Comparison of ENCODE assay signal across 19 mouse cellular contexts in genomic region chr13:86422646-86423045, GRCm38 (mm10).
DNase-seq lines count a peak whose midpoint lies in the region; ATAC-seq and TF ChIP-seq lines count a peak whose summit lies in the region.
"Had no signal": no experiment of that assay in that cellular context is flagged by ENCODE, and none has a peak within 500 bp of the region (broad histone marks: within the 10 kb centered on the region; RNA-seq: fewer than 3 reads in every experiment).

No protein-coding gene starts in this region.

- TF ChIP-seq CTCF in intestine, postnatal 0 days (IDR thresholded peaks at IDR 0.05; ENCODE audit: low read depth), result no peak
- no peak for TF ChIP-seq CTCF in liver, postnatal 0 days (IDR thresholded peaks at IDR 0.05; ENCODE audit: low read depth)

- TF ChIP-seq EP300 in liver, postnatal 0 days (IDR thresholded peaks at IDR 0.05; ENCODE audit: low read depth), result no peak

- H3K36me3 ChIP-seq in intestine, embryonic 15.5 days, result no peaks in the 10 kb centered on the region
- H3K36me3 ChIP-seq in intestine, postnatal 0 days (ENCODE audit: control insufficient read depth, insufficient read depth), result no peaks in the 10 kb centered on the region
- no peaks in the 10 kb centered on the region for H3K36me3 ChIP-seq in intestine, embryonic 16.5 days (ENCODE audit: control insufficient read depth, insufficient read depth, low read length)
- H3K36me3 ChIP-seq in liver, postnatal 0 days (replicated peaks; ENCODE audit: insufficient read depth, low read length), result no peaks in the 10 kb centered on the region
- H3K36me3 ChIP-seq: G1E had no signal

- H3K9me3 ChIP-seq in intestine, embryonic 15.5 days, result no peaks in the 10 kb centered on the region
- H3K9me3 ChIP-seq in intestine, postnatal 0 days (ENCODE audit: control insufficient read depth), result no peaks in the 10 kb centered on the region
- no peaks in the 10 kb centered on the region for H3K9me3 ChIP-seq in intestine, embryonic 16.5 days (ENCODE audit: control insufficient read depth, low read length)
- H3K9me3 ChIP-seq in liver, postnatal 0 days (ENCODE audit: low read length), result no peaks in the 10 kb centered on the region

- no peaks in the 10 kb centered on the region for H3K27me3 ChIP-seq in intestine, embryonic 15.5 days (replicated peaks)
- no peaks in the 10 kb centered on the region for H3K27me3 ChIP-seq in intestine, postnatal 0 days (replicated peaks; ENCODE audit: control insufficient read depth, insufficient read depth, low read length)
- H3K27me3 ChIP-seq in intestine, embryonic 16.5 days (replicated peaks; ENCODE audit: control insufficient read depth, insufficient read depth, low read length), result no peaks in the 10 kb centered on the region
- no peaks in the 10 kb centered on the region for H3K27me3 ChIP-seq in liver, postnatal 0 days (ENCODE audit: insufficient read depth, low read length)
- H3K27me3 ChIP-seq: CH12.LX, Patski had no signal

- ATAC-seq in intestine, embryonic 15.5 days, result peak; percentile 89
- no peak for ATAC-seq in intestine, postnatal 0 days
- peak; percentile 94 for ATAC-seq in intestine, embryonic 16.5 days
- ATAC-seq in liver, postnatal 0 days, result no peak
- ATAC-seq: activated CD4-positive, CD25-positive, alpha-beta regulatory T cell, adult 4 months; CD4-positive, CD25-positive, alpha-beta regulatory T cell, adult 4 months; Patski had no signal

- H3K27ac ChIP-seq in intestine, embryonic 15.5 days, result no peak overlapping the region
- H3K27ac ChIP-seq in intestine, postnatal 0 days (ENCODE audit: low read depth, low read length), result no peak overlapping the region
- no peak overlapping the region for H3K27ac ChIP-seq in intestine, embryonic 16.5 days (ENCODE audit: low read length)
- no peak overlapping the region for H3K27ac ChIP-seq in liver, postnatal 0 days (ENCODE audit: low read depth)

- H3K9ac ChIP-seq in intestine, embryonic 15.5 days, result no peak overlapping the region
- H3K9ac ChIP-seq in intestine, postnatal 0 days (ENCODE audit: low read depth, low read length), result no peak overlapping the region
- H3K9ac ChIP-seq in intestine, embryonic 16.5 days (ENCODE audit: low read depth, low read length), result no peak overlapping the region
- H3K9ac ChIP-seq in liver, postnatal 0 days (replicated peaks), result no peak overlapping the region

- DNase-seq in liver, postnatal 0 days, result no peak
- DNase-seq: adrenal gland, adult 2 months; adrenal gland, adult 8-10 months; adrenal gland, postnatal 10 days; adrenal gland, postnatal 14 days; adrenal gland, postnatal 25 days; adrenal gland, postnatal 36 days; B cell, adult 2 months; cerebellum, adult 11 months; cerebellum, adult 11-12 months; cerebellum, adult 18-20 months had no signal

- no peaks in the 10 kb centered on the region for H3K4me1 ChIP-seq in intestine, embryonic 15.5 days (replicated peaks)
- no peaks in the 10 kb centered on the region for H3K4me1 ChIP-seq in intestine, postnatal 0 days (replicated peaks; ENCODE audit: control insufficient read depth, insufficient read depth, low read length)
- H3K4me1 ChIP-seq in intestine, embryonic 16.5 days (ENCODE audit: control insufficient read depth, insufficient read depth, low read length), result no peaks in the 10 kb centered on the region
- H3K4me1 ChIP-seq in liver, postnatal 0 days (ENCODE audit: insufficient read depth), result no peaks in the 10 kb centered on the region

- no peak overlapping the region for H3K4me2 ChIP-seq in intestine, embryonic 15.5 days (replicated peaks)
- no peak overlapping the region for H3K4me2 ChIP-seq in intestine, postnatal 0 days (replicated peaks; ENCODE audit: low read depth)
- H3K4me2 ChIP-seq in intestine, embryonic 16.5 days (ENCODE audit: low read depth, low read length), result no peak overlapping the region
- H3K4me2 ChIP-seq in liver, postnatal 0 days (ENCODE audit: low read depth, low read length), result no peak overlapping the region

- 43% methylated on average over 2 of the region's 2 CpGs for WGBS in intestine, embryonic 15.5 days
- WGBS in intestine, postnatal 0 days, result 23% methylated on average over 2 of the region's 2 CpGs
- 43% methylated on average over 2 of the region's 2 CpGs for WGBS in intestine, embryonic 16.5 days
- WGBS in liver, postnatal 0 days (ENCODE audit: insufficient replicate concordance), result 71% methylated on average over 2 of the region's 2 CpGs

- H3K4me3 ChIP-seq in intestine, embryonic 15.5 days (replicated peaks), result no peak overlapping the region
- no peak overlapping the region for H3K4me3 ChIP-seq in intestine, postnatal 0 days (ENCODE audit: low read depth, low read length)
- no peak overlapping the region for H3K4me3 ChIP-seq in intestine, embryonic 16.5 days (ENCODE audit: low read length)
- H3K4me3 ChIP-seq in liver, postnatal 0 days (ENCODE audit: low read depth, low read length), result no peak overlapping the region

Comparison
In these comparisons a context has a peak if more than half of its experiments do, and no peak if none do; other contexts are left out.
1. ATAC-seq: peak in intestine, embryonic 15.5 days (single experiment) and intestine, embryonic 16.5 days (single experiment); none in intestine, postnatal 0 days (single experiment) and liver, postnatal 0 days (single experiment).